Mouse (Mus musculus) heart, embryonic 16.5 days (tissue): ENCODE measurements at regions not wholly inside any gene's neighbourhood (a gene's known extent, or its start where the extent isn't known, plus 50 kb on each side); places are given as distances from the start of the nearest gene placed in this dataset.

Source experiments
- ATAC-seq: fragments of 200-750 bp; cut with Nextera tagmentation; replicated peaks from 2 replicates; pipeline ENCODE4 v1.8.0; 2017; ENCODE audit warnings: moderate number of reproducible peaks; ENCODE audit not compliant: insufficient read depth, low FRiP score; ENCODE audit errors: extremely low read depth
- H3K27ac ChIP-seq: fragments of 300-500 bp; sonication (generic); 2 replicates; pipeline ENCODE4 v1.5.1; 2014; ENCODE audit warnings: mild to moderate bottlenecking, low read length, control low read depth, moderate library complexity
- H3K27me3 ChIP-seq: fragments of 300-500 bp; sonication (generic); 2 replicates; pipeline ENCODE4 v1.6.1; 2014; ENCODE audit warnings: low read length, mixed read lengths; ENCODE audit not compliant: control insufficient read depth, insufficient read depth
- H3K36me3 ChIP-seq: fragments of 300-500 bp; sonication (generic); 2 replicates; pipeline ENCODE4 v1.6.1; 2014; ENCODE audit not compliant: control insufficient read depth, insufficient read depth
- H3K4me1 ChIP-seq: fragments of 300-500 bp; sonication (generic); 2 replicates; pipeline ENCODE4 v1.6.1; 2014; ENCODE audit warnings: low read length, mixed read lengths; ENCODE audit not compliant: control insufficient read depth, insufficient read depth
- H3K4me2 ChIP-seq: fragments of 300-500 bp; sonication (generic); 2 replicates; pipeline ENCODE4 v1.6.1; 2014; ENCODE audit warnings: low read depth, mild to moderate bottlenecking, control low read depth, low read length
- H3K4me3 ChIP-seq: fragments of 300-500 bp; sonication (generic); 2 replicates; pipeline ENCODE4 v1.5.1; 2014; ENCODE audit warnings: mild to moderate bottlenecking, control low read depth, low read length
- H3K9ac ChIP-seq: fragments of 300-500 bp; sonication (generic); 2 replicates; pipeline ENCODE4 v1.6.1; 2014; ENCODE audit warnings: low read length, control low read depth
- H3K9me3 ChIP-seq: fragments of 300-500 bp; sonication (generic); replicated peaks from 2 replicates; pipeline ENCODE4 v1.6.1; 2016; ENCODE audit warnings: low read length; ENCODE audit not compliant: control insufficient read depth
- WGBS: fragments of 180-500 bp; shearing (Covaris S2); extraction: QIAGEN DNeasy Blood & Tissue Kit; methylation state at CpG from one replicate; pipeline ENCODE4 v1.1.7; 2014; 5-methylcytosine and 5-hydroxymethylcytosine counted together

GRCm38 (mm10) chr10:38895656-38896055, 69.7 kb upstream of the Lama4 start:
- 90% methylated on average over 3 of the region's 3 CpGs for WGBS
- 0 out of 2 replicates have a peak, but pooled peaks cover 2% of the 10 kb centered on the region for H3K9me3 ChIP-seq
- peaks cover 3% of the 10 kb centered on the region; the same call in 1 of the 2 replicates for H3K4me1 ChIP-seq
- no peaks in the 10 kb centered on the region for H3K36me3 ChIP-seq
- H3K4me2 ChIP-seq, result no peak overlapping the region
- no peak overlapping the region for H3K27ac ChIP-seq
- no peak for ATAC-seq
- no peak overlapping the region for H3K9ac ChIP-seq
- H3K4me3 ChIP-seq, result no peak overlapping the region
- no peaks in the 10 kb centered on the region for H3K27me3 ChIP-seq

GRCm38 (mm10) chr10:38897573-38897972, 67.7 kb upstream of the Lama4 start:
- H3K4me1 ChIP-seq, result peaks cover 3% of the 10 kb centered on the region; the same call in 1 of the 2 replicates
- H3K36me3 ChIP-seq, result no peaks in the 10 kb centered on the region
- no peak overlapping the region for H3K9ac ChIP-seq
- H3K27me3 ChIP-seq, result no peaks in the 10 kb centered on the region
- no peak overlapping the region for H3K4me2 ChIP-seq
- no peak overlapping the region for H3K4me3 ChIP-seq
- WGBS, result 70% methylated on average over 5 of the region's 5 CpGs
- 0 out of 2 replicates have a peak, but pooled peaks cover 2% of the 10 kb centered on the region for H3K9me3 ChIP-seq
- H3K27ac ChIP-seq, result no peak overlapping the region
- ATAC-seq, result no peak

GRCm38 (mm10) chr10:38906121-38906520, 59.2 kb upstream of the Lama4 start:
- H3K4me1 ChIP-seq, result peaks cover 13% of the 10 kb centered on the region
- H3K9me3 ChIP-seq, result no peaks in the 10 kb centered on the region
- WGBS, result 60% methylated on average over 3 of the region's 3 CpGs
- no peaks in the 10 kb centered on the region for H3K27me3 ChIP-seq
- no peak overlapping the region for H3K9ac ChIP-seq
- H3K4me3 ChIP-seq, result no peak overlapping the region
- no peak for ATAC-seq
- no peak overlapping the region for H3K4me2 ChIP-seq
- H3K27ac ChIP-seq, result no peak overlapping the region
- H3K36me3 ChIP-seq, result no peaks in the 10 kb centered on the region

- 0 out of 2 replicates have a peak overlapping the region, but pooled peaks have one; percentile 28 for H3K9ac ChIP-seq
- H3K4me3 ChIP-seq, result no peak overlapping the region
- 0 out of 2 replicates have a peak, but pooled peaks have one; percentile 5 for ATAC-seq
- H3K4me1 ChIP-seq, result peaks cover 13% of the 10 kb centered on the region
- no peaks in the 10 kb centered on the region for H3K9me3 ChIP-seq
- no peaks in the 10 kb centered on the region for H3K36me3 ChIP-seq
- peak overlapping the region; percentile 91 for H3K27ac ChIP-seq
- H3K4me2 ChIP-seq, result peak overlapping the region; percentile 32; the same call in 1 of the 2 replicates
- WGBS, result 66% methylated on average over 2 of the region's 2 CpGs
- H3K27me3 ChIP-seq, result no peaks in the 10 kb centered on the region
Measured at GRCm38 (mm10) chr10:38907835-38908234, 57.5 kb upstream of the Lama4 start.

GRCm38 (mm10) chr10:38908277-38908676, 57.0 kb upstream of the Lama4 start:
- Histone ChIP-seq H3K36me3 (no peaks in the 10 kb centered on the region), H3K4me2 (peak overlapping the region; percentile 32), H3K4me1 (peaks cover 13% of the 10 kb centered on the region), H3K9me3 (no peaks in the 10 kb centered on the region), H3K4me3 (peak overlapping the region; percentile 8; the same call in 1 of the 2 replicates), H3K9ac (peak overlapping the region; percentile 28; the same call in 1 of the 2 replicates), H3K27ac (peak overlapping the region; percentile 91), H3K27me3 (no peaks in the 10 kb centered on the region)
- 12% methylated on average over 9 of the region's 9 CpGs for WGBS
- ATAC-seq, result peak; percentile 96

- no peak overlapping the region; the same call in 1 of the 2 replicates for H3K27ac ChIP-seq
- ATAC-seq, result no peak
Measured at GRCm38 (mm10) chr10:38909152-38909732, 56.1 kb upstream of the Lama4 start.

GRCm38 (mm10) chr10:38909843-38910242, 55.5 kb upstream of the Lama4 start:
- Histone ChIP-seq H3K36me3 (no peaks in the 10 kb centered on the region), H3K4me1 (peaks cover 13% of the 10 kb centered on the region), H3K27me3 (no peaks in the 10 kb centered on the region), H3K4me3 (no peak overlapping the region), H3K9ac (no peak overlapping the region), H3K9me3 (no peaks in the 10 kb centered on the region), H3K4me2 (no peak overlapping the region), H3K27ac (no peak overlapping the region)
- WGBS, result 72% methylated on average over 2 of the region's 2 CpGs
- ATAC-seq, result no peak

More at GRCm38 (mm10) chr10:38909152-38909732, 56.1 kb upstream of the Lama4 start:
- H3K27me3 ChIP-seq, result no peaks in the 10 kb centered on the region
- peaks cover 13% of the 10 kb centered on the region for H3K4me1 ChIP-seq
- H3K4me2 ChIP-seq, result no peak overlapping the region
- H3K4me3 ChIP-seq, result no peak overlapping the region
- H3K9me3 ChIP-seq, result no peaks in the 10 kb centered on the region
- 81% methylated on average over 1 of the region's 1 CpGs for WGBS
- H3K9ac ChIP-seq, result no peak overlapping the region
- no peaks in the 10 kb centered on the region for H3K36me3 ChIP-seq

GRCm38 (mm10) chr10:38913013-38913412, 52.3 kb upstream of the Lama4 start:
- H3K9me3 ChIP-seq, result no peaks in the 10 kb centered on the region
- no peak overlapping the region for H3K9ac ChIP-seq
- no peaks in the 10 kb centered on the region for H3K27me3 ChIP-seq
- H3K36me3 ChIP-seq, result no peaks in the 10 kb centered on the region
- no peak overlapping the region for H3K4me2 ChIP-seq
- H3K27ac ChIP-seq, result no peak overlapping the region
- no peak for ATAC-seq
- peaks cover 8% of the 10 kb centered on the region for H3K4me1 ChIP-seq
- H3K4me3 ChIP-seq, result no peak overlapping the region
- WGBS, result 87% methylated on average over 2 of the region's 2 CpGs
